Mouse (Mus musculus): ENCODE results near the gene Gm20604. TPM values are rescaled to one million over a fixed set of nuclear protein-coding genes. Genes with fewer than 3 reads are reported as not detected.

Gm20604 gene
- polyA plus RNA-seq, 1 experiment from 2014 or later = 27.2 TPM

GRCm38 (mm10) chr12:102703111-102703412 is 55.4 kb downstream of the Gm20604 start:
- Histone ChIP-seq H3K27ac (peak overlapping the region; percentile 67), H3K36me3 (no peaks in the 10 kb centered on the region), H3K4me1 (peaks cover 60% of the 10 kb centered on the region), H3K9ac (peak overlapping the region; percentile 53), H3K27me3 (no peaks in the 10 kb centered on the region), H3K4me2 (replicated peaks) (peak overlapping the region; percentile 92), H3K9me3 (no peaks in the 10 kb centered on the region), H3K4me3 (peak overlapping the region; percentile 68)
- ATAC-seq (ENCODE audit: low FRiP score, low read depth) = no peak
- WGBS = 5% methylated on average over 4 of the region's 4 CpGs

DNA sequence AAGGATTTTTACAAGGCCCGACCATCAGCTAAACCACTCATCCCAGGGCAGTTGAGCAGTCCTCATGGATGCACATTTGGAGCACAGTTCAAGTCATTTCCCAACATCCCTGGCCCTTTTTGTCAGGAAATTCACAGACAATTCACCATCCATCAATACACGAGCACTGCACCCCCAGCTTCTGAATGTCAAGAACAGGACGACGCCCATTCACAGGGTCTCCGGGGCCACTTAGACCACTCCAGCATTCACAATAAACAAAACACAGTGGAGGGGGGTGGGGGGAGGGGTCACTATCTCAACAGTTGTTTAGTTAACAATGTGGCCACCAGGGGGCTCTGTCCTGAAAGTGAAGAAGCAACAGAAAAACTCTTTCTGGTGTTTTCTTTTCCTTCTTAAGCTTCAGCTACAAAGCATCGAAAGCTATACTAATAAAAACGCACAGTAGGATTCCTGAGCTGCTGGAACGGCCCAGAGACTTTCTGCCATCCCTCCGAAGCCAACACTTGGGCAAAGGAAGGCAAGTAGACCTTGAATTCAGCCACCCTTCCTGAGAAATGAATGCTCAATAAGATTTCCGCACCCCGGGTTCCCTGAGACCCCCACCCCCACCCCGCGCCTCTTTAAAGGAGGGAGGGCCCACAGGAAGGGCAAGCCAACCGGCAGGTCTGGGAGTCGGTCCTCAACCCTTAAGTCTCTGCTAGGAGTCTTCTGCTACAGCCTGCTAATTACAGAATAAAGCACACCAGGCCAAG is 55.9 kb downstream of the Gm20604 start:
- no peaks in the 10 kb centered on the region for H3K27me3 ChIP-seq
- H3K4me1 ChIP-seq = peaks cover 66% of the 10 kb centered on the region
- 6% methylated on average over 15 of the region's 15 CpGs for WGBS
- H3K36me3 ChIP-seq = no peaks in the 10 kb centered on the region
- H3K4me2 ChIP-seq (replicated peaks) = peak overlapping the region; percentile 92
- no peaks in the 10 kb centered on the region for H3K9me3 ChIP-seq
- H3K9ac ChIP-seq = peak overlapping the region; percentile 53
- peak overlapping the region; percentile 68 for H3K4me3 ChIP-seq
- ATAC-seq (ENCODE audit: low FRiP score, low read depth) = no peak
- peak overlapping the region; percentile 67 for H3K27ac ChIP-seq

GRCm38 (mm10) chr12:102701691-102702207 is 56.7 kb downstream of the Gm20604 start:
- H3K27me3 ChIP-seq = no peaks in the 10 kb centered on the region
- H3K9me3 ChIP-seq = no peaks in the 10 kb centered on the region
- H3K36me3 ChIP-seq = no peaks in the 10 kb centered on the region
- H3K4me1 ChIP-seq = peaks cover 73% of the 10 kb centered on the region
- ATAC-seq (ENCODE audit: low FRiP score, low read depth) = no peak
- H3K9ac ChIP-seq = no peak overlapping the region
- peak overlapping the region; percentile 92; the same call in 1 of the 2 replicates for H3K4me2 ChIP-seq (replicated peaks)
- WGBS = 89% methylated on average over 5 of the region's 5 CpGs
- no peak overlapping the region for H3K4me3 ChIP-seq
- H3K27ac ChIP-seq = no peak overlapping the region

GRCm38 (mm10) chr12:102700453-102700852 is 58.0 kb downstream of the Gm20604 start:
- no peak overlapping the region for H3K9ac ChIP-seq
- peaks cover 79% of the 10 kb centered on the region for H3K4me1 ChIP-seq
- H3K9me3 ChIP-seq = no peaks in the 10 kb centered on the region
- no peak overlapping the region; the same call in 1 of the 2 replicates for H3K27ac ChIP-seq
- no peak overlapping the region for H3K4me3 ChIP-seq
- H3K27me3 ChIP-seq = no peaks in the 10 kb centered on the region
- ATAC-seq (ENCODE audit: low FRiP score, low read depth) = no peak
- H3K4me2 ChIP-seq (replicated peaks) = no peak overlapping the region
- 53% methylated on average over 12 of the region's 12 CpGs for WGBS
- no peaks in the 10 kb centered on the region for H3K36me3 ChIP-seq

DNA sequence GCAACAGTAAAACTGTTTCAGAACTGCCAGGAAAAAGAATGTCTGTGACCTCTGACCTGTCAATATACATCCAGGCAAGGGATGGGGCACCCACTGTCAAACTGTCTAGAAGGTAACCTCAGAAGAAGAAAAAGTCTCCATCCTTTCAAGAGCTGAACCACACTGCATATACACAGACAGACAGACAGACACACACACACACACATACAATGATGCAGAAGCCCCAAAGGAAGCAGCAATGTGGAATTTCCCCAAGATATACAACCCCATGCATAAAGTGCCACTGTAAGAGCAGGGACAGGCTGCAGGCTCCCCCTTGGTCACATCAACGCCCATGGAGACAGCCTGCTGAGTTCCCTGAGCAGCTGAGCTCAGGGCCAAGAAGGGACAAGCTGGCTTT is 59.3 kb downstream of the Gm20604 start:
- no peaks in the 10 kb centered on the region for H3K27me3 ChIP-seq
- ATAC-seq (ENCODE audit: low FRiP score, low read depth) = no peak
- peaks cover 78% of the 10 kb centered on the region for H3K4me1 ChIP-seq
- no peaks in the 10 kb centered on the region for H3K36me3 ChIP-seq
- WGBS = 43% methylated on average over 1 of the region's 1 CpGs
- H3K27ac ChIP-seq = no peak overlapping the region
- H3K4me2 ChIP-seq (replicated peaks) = no peak overlapping the region
- H3K9ac ChIP-seq = no peak overlapping the region
- H3K9me3 ChIP-seq = no peaks in the 10 kb centered on the region
- H3K4me3 ChIP-seq = no peak overlapping the region

- no peaks in the 10 kb centered on the region for H3K9me3 ChIP-seq
- H3K4me1 ChIP-seq = peaks cover 68% of the 10 kb centered on the region
- H3K27me3 ChIP-seq = no peaks in the 10 kb centered on the region
- peak overlapping the region; percentile 16; the same call in 1 of the 2 replicates for H3K27ac ChIP-seq
- no peak for ATAC-seq (ENCODE audit: low FRiP score, low read depth)
- H3K4me2 ChIP-seq (replicated peaks) = no peak overlapping the region
- peak overlapping the region; percentile 36; the same call in 1 of the 2 replicates for H3K9ac ChIP-seq
- H3K4me3 ChIP-seq = no peak overlapping the region
- no peaks in the 10 kb centered on the region for H3K36me3 ChIP-seq
- WGBS = 26% methylated on average over 1 of the region's 1 CpGs
Observed at GRCm38 (mm10) chr12:102698089-102698684, 60.3 kb downstream of the Gm20604 start.

DNA sequence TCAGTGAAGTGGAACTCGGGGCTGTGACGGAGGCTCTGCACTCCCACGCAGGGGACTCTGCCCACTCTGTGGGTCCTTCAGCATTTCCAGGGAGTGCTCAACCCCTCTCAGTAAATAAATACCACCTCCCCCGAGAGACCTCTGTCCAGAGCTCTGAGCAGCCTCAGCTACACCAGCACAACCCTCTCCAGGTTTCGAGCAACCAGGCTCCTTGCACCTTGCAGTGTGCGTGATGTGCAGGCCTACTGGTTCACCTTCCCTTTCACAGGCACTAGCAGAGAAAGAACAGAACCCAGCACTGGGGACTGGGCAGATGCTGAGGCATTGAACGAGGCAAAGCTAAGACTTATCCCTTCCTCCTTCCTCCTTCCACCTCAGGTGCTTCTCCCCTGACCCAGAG is 61.1 kb downstream of the Gm20604 start:
- no peaks in the 10 kb centered on the region for H3K36me3 ChIP-seq
- no peaks in the 10 kb centered on the region for H3K9me3 ChIP-seq
- peaks cover 60% of the 10 kb centered on the region for H3K4me1 ChIP-seq
- H3K4me3 ChIP-seq = no peak overlapping the region
- H3K9ac ChIP-seq = 0 out of 2 replicates have a peak overlapping the region, but pooled peaks have one; percentile 13
- WGBS = 78% methylated on average over 7 of the region's 7 CpGs
- H3K27ac ChIP-seq = no peak overlapping the region
- no peaks in the 10 kb centered on the region for H3K27me3 ChIP-seq
- no peak for ATAC-seq (ENCODE audit: low FRiP score, low read depth)
- H3K4me2 ChIP-seq (replicated peaks) = no peak overlapping the region

GRCm38 (mm10) chr12:102696635-102697354 is 61.7 kb downstream of the Gm20604 start:
- ATAC-seq (ENCODE audit: low FRiP score, low read depth) = no peak
- Histone ChIP-seq H3K27ac (no peak overlapping the region; the same call in 1 of the 2 replicates), H3K4me3 (no peak overlapping the region), H3K9me3 (no peaks in the 10 kb centered on the region), H3K9ac (no peak overlapping the region), H3K36me3 (no peaks in the 10 kb centered on the region), H3K4me1 (peaks cover 57% of the 10 kb centered on the region), H3K27me3 (no peaks in the 10 kb centered on the region), H3K4me2 (replicated peaks) (no peak overlapping the region)
- WGBS = 86% methylated on average over 14 of the region's 14 CpGs

DNA sequence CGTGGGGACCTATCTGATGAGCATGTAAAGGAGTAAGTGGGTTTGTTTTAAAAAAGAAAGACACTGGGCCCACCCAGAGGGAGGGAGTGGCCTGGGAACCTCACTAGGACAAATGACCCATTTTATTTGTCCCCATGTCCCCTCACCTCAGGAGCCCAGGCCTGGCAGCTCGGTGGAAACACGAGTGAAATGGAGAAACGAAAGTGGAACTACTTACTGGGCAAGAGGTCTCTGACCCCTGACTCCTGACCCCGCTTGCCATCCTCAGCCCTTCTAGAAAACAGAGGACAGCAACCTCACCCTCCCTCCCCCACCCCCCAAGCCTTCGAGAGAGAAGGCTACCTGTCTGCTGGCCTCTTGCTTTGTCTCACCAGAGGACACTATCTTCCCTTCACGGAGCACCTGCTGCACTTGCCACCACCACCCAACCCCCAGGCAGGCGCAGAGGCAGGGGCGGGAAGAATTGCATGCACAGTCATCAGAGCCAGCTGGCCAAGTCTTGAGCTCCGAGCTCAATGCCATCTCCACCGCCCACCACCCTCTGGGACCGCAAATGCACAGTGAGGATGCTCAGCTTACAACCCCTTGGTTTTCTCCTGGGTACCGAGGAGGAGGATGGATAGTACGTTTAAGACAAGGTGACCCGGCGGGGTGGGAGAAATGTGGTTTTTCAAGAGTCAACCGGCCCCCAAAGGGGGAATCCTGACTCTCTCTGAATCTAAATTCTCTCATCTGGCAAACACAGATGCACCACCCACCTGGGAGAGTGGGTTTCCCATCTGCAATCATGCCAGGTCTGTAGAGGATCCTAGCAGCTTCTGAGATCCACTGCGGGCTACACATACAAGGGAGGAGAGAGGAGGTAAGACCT is 62.9 kb downstream of the Gm20604 start:
- H3K9me3 ChIP-seq = no peaks in the 10 kb centered on the region
- H3K4me3 ChIP-seq = no peak overlapping the region
- no peaks in the 10 kb centered on the region for H3K36me3 ChIP-seq
- no peak overlapping the region for H3K4me2 ChIP-seq (replicated peaks)
- no peak overlapping the region for H3K27ac ChIP-seq
- H3K9ac ChIP-seq = no peak overlapping the region
- WGBS = 78% methylated on average over 18 of the region's 18 CpGs
- no peak for ATAC-seq (ENCODE audit: low FRiP score, low read depth)
- no peaks in the 10 kb centered on the region for H3K27me3 ChIP-seq
- H3K4me1 ChIP-seq = peaks cover 54% of the 10 kb centered on the region

DNA sequence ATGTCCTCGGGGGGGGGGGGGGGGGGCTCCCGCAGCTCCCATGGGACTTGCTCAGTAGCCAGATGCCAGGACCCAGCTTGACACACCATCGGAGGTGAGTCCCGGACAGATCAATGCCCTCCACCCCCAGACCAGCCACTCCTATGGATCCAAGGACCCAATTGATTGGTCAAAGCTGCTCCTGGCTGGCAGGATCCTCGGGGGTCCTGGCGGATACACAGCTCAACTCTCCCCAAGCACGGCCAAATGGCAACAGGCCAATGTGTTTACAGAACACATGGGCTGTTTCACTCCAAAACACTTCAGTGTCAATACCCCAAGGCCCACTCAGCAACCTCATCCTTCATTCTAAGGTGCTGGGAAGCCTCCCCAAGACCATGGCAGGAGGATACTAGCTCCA is 66.7 kb downstream of the Gm20604 start:
- no peak for ATAC-seq (ENCODE audit: low FRiP score, low read depth)

More for the DNA sequence above, 66.7 kb downstream of the Gm20604 start:
- H3K4me3 ChIP-seq = no peak overlapping the region
- H3K9me3 ChIP-seq = no peaks in the 10 kb centered on the region
- no peaks in the 10 kb centered on the region for H3K36me3 ChIP-seq
- H3K27ac ChIP-seq = no peak overlapping the region
- no peaks in the 10 kb centered on the region for H3K27me3 ChIP-seq
- H3K4me1 ChIP-seq = peaks cover 16% of the 10 kb centered on the region; the same call in 1 of the 2 replicates
- H3K4me2 ChIP-seq (replicated peaks) = no peak overlapping the region
- 55% methylated on average over 7 of the region's 7 CpGs for WGBS
- no peak overlapping the region for H3K9ac ChIP-seq

Measured in limb, embryonic 13.5 days (tissue).